Mouse (Mus musculus): ENCODE results near the gene Tmem138. TPM values are rescaled to one million over a fixed set of nuclear protein-coding genes. Genes with fewer than 3 reads are reported as not detected.

Gene Tmem138
- polyA plus RNA-seq (2012; rRNA removed) (29.7 and 34.2 TPM in 2 replicates), polyA plus RNA-seq (2014; fragmentation: Nextera tagmentation; extraction: Ambion mirVana) (33.8 and 36.2 TPM in 2 replicates)

- TF ChIP-seq POLR2A (IDR thresholded peaks at IDR 0.05; ENCODE audit: borderline replicate concordance, extremely low read depth, insufficient read depth, insufficient read length), result peak; percentile 73; the same call in 1 of the 2 replicates
- WGBS, result under 1% methylated on average over 44 of the region's 44 CpGs
- H3K27me3 ChIP-seq (ENCODE audit: control insufficient read depth, insufficient read depth, low read length), result no peaks in the 10 kb centered on the region
- no peaks in the 10 kb centered on the region for H3K9me3 ChIP-seq (ENCODE audit: control insufficient read depth, low read length)
- peaks cover 8% of the 10 kb centered on the region for H3K4me1 ChIP-seq (ENCODE audit: control insufficient read depth, insufficient read depth, low read length)
- H3K4me2 ChIP-seq (replicated peaks; ENCODE audit: low read depth, low read length, severe bottlenecking), result peak within 1 kb of the TSS; percentile 61
- DNase-seq (ENCODE audit: low spot score) (peak; percentile 96), ATAC-seq (ENCODE audit: low FRiP score, low read depth) (peak; percentile 96)
- H3K36me3 ChIP-seq (ENCODE audit: control insufficient read depth, insufficient read depth, low read length), result peaks cover 31% of the 10 kb centered on the region
- H3K27ac ChIP-seq (replicated peaks; ENCODE audit: low read depth, low read length), result peak within 1 kb of the TSS; percentile 79
- peak within 1 kb of the TSS; percentile 61 for H3K4me3 ChIP-seq (replicated peaks; ENCODE audit: low read length)
- H3K9ac ChIP-seq (ENCODE audit: low read depth, low read length, severe bottlenecking), result peak within 1 kb of the TSS; percentile 69
Observed at GRCm38 (mm10) chr19:10576690-10577561, at the start of gene Tmem138, which contains the start of gene Cyb561a3. Gene Tmem138, minus strand, starts transcription at chr19:10577362. Gene Cyb561a3, plus strand, starts transcription at chr19:10577172.

GRCm38 (mm10) chr19:10608573-10609240 lies 31.5 kb upstream of the Tmem138 start:
- Histone ChIP-seq H3K4me3 (replicated peaks; ENCODE audit: low read length) (no peak overlapping the region), H3K27me3 (ENCODE audit: control insufficient read depth, insufficient read depth, low read length) (no peaks in the 10 kb centered on the region), H3K36me3 (ENCODE audit: control insufficient read depth, insufficient read depth, low read length) (peaks cover 69% of the 10 kb centered on the region), H3K9ac (ENCODE audit: low read depth, low read length, severe bottlenecking) (no peak overlapping the region), H3K27ac (replicated peaks; ENCODE audit: low read depth, low read length) (no peak overlapping the region), H3K4me1 (ENCODE audit: control insufficient read depth, insufficient read depth, low read length) (peaks cover 14% of the 10 kb centered on the region), H3K9me3 (ENCODE audit: control insufficient read depth, low read length) (no peaks in the 10 kb centered on the region), H3K4me2 (replicated peaks; ENCODE audit: low read depth, low read length, severe bottlenecking) (no peak overlapping the region)
- TF ChIP-seq POLR2A (IDR thresholded peaks at IDR 0.05; ENCODE audit: borderline replicate concordance, extremely low read depth, insufficient read depth, insufficient read length), result no peak
- 65% methylated on average over 5 of the region's 5 CpGs for WGBS
- DNase-seq (ENCODE audit: low spot score), result peak; percentile 16
- no peak for ATAC-seq (ENCODE audit: low FRiP score, low read depth)

- ATAC-seq (ENCODE audit: low FRiP score, low read depth) (no peak), DNase-seq (ENCODE audit: low spot score) (peak; percentile 16)
- peak overlapping the region; percentile 86 for H3K27ac ChIP-seq (replicated peaks; ENCODE audit: low read depth, low read length)
- peak overlapping the region; percentile 92 for H3K9ac ChIP-seq (ENCODE audit: low read depth, low read length, severe bottlenecking)
- H3K4me3 ChIP-seq (replicated peaks; ENCODE audit: low read length), result peak overlapping the region; percentile 85
- H3K36me3 ChIP-seq (ENCODE audit: control insufficient read depth, insufficient read depth, low read length), result peaks cover 43% of the 10 kb centered on the region
- H3K4me1 ChIP-seq (ENCODE audit: control insufficient read depth, insufficient read depth, low read length), result peaks cover 21% of the 10 kb centered on the region
- no peaks in the 10 kb centered on the region for H3K27me3 ChIP-seq (ENCODE audit: control insufficient read depth, insufficient read depth, low read length)
- 7% methylated on average over 20 of the region's 20 CpGs for WGBS
- peak overlapping the region; percentile 68 for H3K4me2 ChIP-seq (replicated peaks; ENCODE audit: low read depth, low read length, severe bottlenecking)
- TF ChIP-seq POLR2A (IDR thresholded peaks at IDR 0.05; ENCODE audit: borderline replicate concordance, extremely low read depth, insufficient read depth, insufficient read length), result no peak
- H3K9me3 ChIP-seq (ENCODE audit: control insufficient read depth, low read length), result no peaks in the 10 kb centered on the region
Observed at GRCm38 (mm10) chr19:10605901-10606622, 28.9 kb upstream of the Tmem138 start.

GRCm38 (mm10) chr19:10605293-10605900 lies 28.2 kb upstream of the Tmem138 start, which contains the start of the genes Ddb1 and Tkfc:
Gene Ddb1, plus strand, starts transcription at chr19:10605327.
Gene Tkfc, minus strand, starts transcription at chr19:10605654.
- peak; percentile 96 for ATAC-seq (ENCODE audit: low FRiP score, low read depth)
- Histone ChIP-seq H3K4me2 (replicated peaks; ENCODE audit: low read depth, low read length, severe bottlenecking) (peak within 1 kb of the TSS; percentile 68), H3K27me3 (ENCODE audit: control insufficient read depth, insufficient read depth, low read length) (no peaks in the 10 kb centered on the region), H3K36me3 (ENCODE audit: control insufficient read depth, insufficient read depth, low read length) (peaks cover 36% of the 10 kb centered on the region), H3K4me3 (replicated peaks; ENCODE audit: low read length) (peak within 1 kb of the TSS; percentile 85), H3K27ac (replicated peaks; ENCODE audit: low read depth, low read length) (peak within 1 kb of the TSS; percentile 86), H3K9ac (ENCODE audit: low read depth, low read length, severe bottlenecking) (peak within 1 kb of the TSS; percentile 92), H3K4me1 (ENCODE audit: control insufficient read depth, insufficient read depth, low read length) (peaks cover 21% of the 10 kb centered on the region), H3K9me3 (ENCODE audit: control insufficient read depth, low read length) (no peaks in the 10 kb centered on the region)
- TF ChIP-seq POLR2A (IDR thresholded peaks at IDR 0.05; ENCODE audit: borderline replicate concordance, extremely low read depth, insufficient read depth, insufficient read length), result peak; percentile 98
- DNase-seq (ENCODE audit: low spot score), result peak; percentile 99
- WGBS, result under 1% methylated on average over 43 of the region's 49 CpGs

All from limb, embryonic 14.5 days (tissue).